Mouse (Mus musculus) left cerebral cortex, adult 2 months (tissue): Measurements from ENCODE around the gene Ogdhl. TPM values are rescaled to one million over a fixed set of nuclear protein-coding genes. Genes with fewer than 3 reads are reported as not detected.

Experiments used
- DNase-seq, 2 experiments: peaks; one replicate each; pipeline ENCODE4 v3.0.0; 2021 to 2022; ENCODE audit warnings: low spot score in 2 of 2, mixed read lengths in 1 of 2; ENCODE audit errors: extremely low spot score in 1 of 2
- H3K27ac ChIP-seq: fragments of 200-600 bp; 2 replicates; pipeline ENCODE4 v1.8.1; 2022
- H3K4me3 ChIP-seq: fragments of 200-600 bp; 2 replicates; pipeline ENCODE4 v1.8.1; 2022
- CTCF ChIP-seq: fragments of 200-600 bp; IDR thresholded peaks from 2 replicates; pipeline ENCODE4 v1.8.1; 2022; ENCODE audit warnings: antibody characterized with exemption, mild to moderate bottlenecking, moderate library complexity
- intact Hi-C: fragments of 180-260 bp; cut with DNase I; formaldehyde crosslinking; loops from one replicate; pipeline ENCODE4 v1.15.1; 2025
- total RNA-seq, 2 experiments: library from RNA; stranded (reverse); gene quantifications; 2 replicates each; pipeline ENCODE4 v1.2.3; 2021

Ogdhl gene
- total RNA-seq, 2 experiments from 2014 or later = 110 to 114 TPM

DNA sequence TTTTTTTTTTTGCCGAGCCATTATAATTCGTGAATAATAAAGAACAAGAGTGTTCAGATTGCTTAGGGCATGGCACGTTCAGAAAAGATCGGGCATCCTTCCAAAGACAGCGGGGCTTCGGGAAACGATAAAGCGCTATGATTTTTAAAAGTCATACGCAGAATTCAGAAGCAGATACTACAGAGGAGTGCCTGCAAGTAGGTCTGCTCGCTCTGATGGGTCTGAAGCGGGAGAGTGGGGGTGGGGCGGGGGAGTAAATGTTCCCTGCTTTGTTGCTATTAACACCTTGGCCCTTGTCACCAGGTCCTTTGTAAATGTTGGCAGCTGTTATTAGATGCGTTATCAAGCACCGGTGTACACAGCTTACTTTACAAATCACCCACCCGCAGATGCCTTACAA is 59.8 kb downstream of the Ogdhl start:
- intact Hi-C loops = no loop called here
- no peak overlapping the region for H3K27ac ChIP-seq
- TF ChIP-seq CTCF = no peak
- DNase-seq = no peak
- H3K4me3 ChIP-seq = no peak overlapping the region

DNA sequence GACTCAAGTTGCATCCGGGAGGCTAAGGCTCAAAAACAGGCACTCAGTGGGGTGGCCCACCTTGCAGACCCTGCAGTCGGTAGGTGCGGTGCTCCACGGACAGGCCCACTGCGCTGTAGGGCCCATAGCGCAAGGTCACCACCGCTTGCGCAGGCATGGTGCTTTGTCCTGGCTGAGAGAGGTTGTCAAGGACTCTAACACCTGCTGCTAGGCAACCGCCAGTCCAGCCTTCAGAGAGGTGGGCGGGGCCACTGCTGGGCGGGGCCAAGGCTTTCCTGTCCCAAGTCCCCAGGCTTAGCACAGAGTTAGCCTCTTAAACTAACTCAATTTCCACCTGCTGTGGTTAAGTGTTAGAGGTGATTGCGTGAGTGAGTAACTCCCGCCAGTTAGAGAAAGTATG is 66.4 kb downstream of the Ogdhl start, which contains the start of gene 1700024G13Rik:
TSS of gene 1700024G13Rik (minus strand) at position 196 of the 400 bp plus-strand sequence.
- Histone ChIP-seq H3K27ac (no peak within 1 kb of the TSS), H3K4me3 (no peak within 1 kb of the TSS)
- intact Hi-C loops = no loop called here
- no peak for DNase-seq
- TF ChIP-seq CTCF = no peak

Other genes starting within 250 kb of the Ogdhl start
- gene Oxnad1, start 236.6 kb upstream of the Ogdhl start, total RNA-seq = 10 to 100 TPM; 13.9 to 16.7 TPM
- 10 to 100 TPM; 45.3 to 46.2 TPM for gene Dph3, start 236.3 kb upstream of the Ogdhl start, total RNA-seq
- gene Msmb, start 180.0 kb upstream of the Ogdhl start, total RNA-seq = not detected
- gene Ncoa4, start 162.2 kb upstream of the Ogdhl start, total RNA-seq = 10 to 100 TPM; 83.6 to 98.8 TPM
- gene Timm23, start 120.1 kb upstream of the Ogdhl start, total RNA-seq = 10 to 100 TPM; 56.1 to 75.8 TPM
- gene Parg, start 120.1 kb upstream of the Ogdhl start, total RNA-seq = 10 to 100 TPM; 42.5 to 42.8 TPM
- not detected for gene 1700024G13Rik, start 66.4 kb downstream of the Ogdhl start, total RNA-seq
- gene Slc18a3, start 142.8 kb downstream of the Ogdhl start, total RNA-seq = 1 to 10 TPM in 1 of 2 experiments, under 1 TPM in 1; 0.77 to 1.1 TPM
- gene Chat, start 144.0 kb downstream of the Ogdhl start, total RNA-seq = 1 to 10 TPM in 1 of 2 experiments, under 1 TPM in 1; 0.25 to 1.4 TPM
- 10 to 100 TPM; 21.5 to 23.3 TPM for gene Ercc6, start 191.5 kb downstream of the Ogdhl start, total RNA-seq